Mouse (Mus musculus) embryonic stem cell, embryonic (primary cell): ENCODE results near the gene Ly6g6e.

ENCODE experiments used
- CTCF ChIA-PET, 4 experiments: fragments of 300-600 bp in 2 of 4; fragments of 350-600 bp in 2 of 4; sonication (Branson Sonifier 250); formaldehyde crosslinking; loops; one replicate each; lab custom pipeline; 2022; ENCODE audit warnings: inconsistent platforms in 2 of 4; lab: Charles Lee
- POLR2A ChIA-PET, 4 experiments: fragments of 300-600 bp in 2 of 4; fragments of 350-600 bp in 2 of 4; sonication (Branson Sonifier 250); formaldehyde crosslinking; loops; one replicate each; lab custom pipeline; 2022; ENCODE audit warnings: antibody characterized with exemption in 4 of 4, inconsistent platforms in 1 of 4; lab: Charles Lee

The Ly6g6e gene

GRCm38 (mm10) chr17:35077786-35078233 lies 1.1 kb downstream of the Ly6g6e start, which contains the start of gene Ly6g6d:
Gene Ly6g6d (minus strand): TSS chr17:35078065.
- CTCF ChIA-PET = interaction anchor here in 2 of 4 experiments (0.6 to 3.0 kb wide), 4 partner anchors 11 to 431 kb away, joined by 4 to 13 read pairs (median 8); partner anchors contain the start of genes Abhd16a (in 1 of the 2) and Atf6b (in 1 of the 2)

GRCm38 (mm10) chr17:35079778-35080177 lies 3.1 kb downstream of the Ly6g6e start:
- POLR2A ChIA-PET = interaction anchor here in 3 of 4 experiments (0.6 to 2.5 kb wide), 12 partner anchors 8 to 199 kb away, joined by 3 to 10 read pairs (median 4); partner anchors contain the start of gene Ddah2 (in 2 of the 3)
- CTCF ChIA-PET = interaction anchor here (0.6 to 1.9 kb wide), 6 partner anchors 9 to 274 kb away, joined by 3 to 6 read pairs (median 6); partner anchors contain the start of genes Abhd16a (in 1 of the 4), Ddah2 (in 1 of the 4) and Msh5 (in 1 of the 4)

More at GRCm38 (mm10) chr17:35077786-35078233, 1.1 kb downstream of the Ly6g6e start, which contains the start of gene Ly6g6d:
- POLR2A ChIA-PET = interaction anchor here in 3 of 4 experiments (0.5 to 3.0 kb wide), 32 partner anchors 8 to 127 kb away, joined by 3 to 25 read pairs (median 5); partner anchors contain the start of genes Ddah2 (in 3 of the 3), Ly6g6f (in 3 of the 3), Abhd16a (in 2 of the 3) and Msh5 (in 2 of the 3)

GRCm38 (mm10) chr17:35080248-35080647 lies 3.5 kb downstream of the Ly6g6e start:
- CTCF ChIA-PET = interaction anchor here in 3 of 4 experiments (0.6 to 1.9 kb wide), 6 partner anchors 8 to 174 kb away, joined by 3 to 6 read pairs (median 4); partner anchors contain the start of genes Abhd16a (in 1 of the 3) and Ddah2 (in 1 of the 3)
- POLR2A ChIA-PET = interaction anchor here in 3 of 4 experiments (0.8 to 2.5 kb wide), 7 partner anchors 9 to 128 kb away, joined by 3 to 10 read pairs (median 5); partner anchors contain the start of gene Ddah2 (in 2 of the 3)

GRCm38 (mm10) chr17:35080710-35081109 lies 4.0 kb downstream of the Ly6g6e start:
- CTCF ChIA-PET = interaction anchor here in 1 of 4 experiments (0.6 to 1.1 kb wide), 3 partner anchors 9 to 164 kb away, joined by 3 to 4 read pairs (median 3); no protein-coding TSS in a partner anchor

DNA sequence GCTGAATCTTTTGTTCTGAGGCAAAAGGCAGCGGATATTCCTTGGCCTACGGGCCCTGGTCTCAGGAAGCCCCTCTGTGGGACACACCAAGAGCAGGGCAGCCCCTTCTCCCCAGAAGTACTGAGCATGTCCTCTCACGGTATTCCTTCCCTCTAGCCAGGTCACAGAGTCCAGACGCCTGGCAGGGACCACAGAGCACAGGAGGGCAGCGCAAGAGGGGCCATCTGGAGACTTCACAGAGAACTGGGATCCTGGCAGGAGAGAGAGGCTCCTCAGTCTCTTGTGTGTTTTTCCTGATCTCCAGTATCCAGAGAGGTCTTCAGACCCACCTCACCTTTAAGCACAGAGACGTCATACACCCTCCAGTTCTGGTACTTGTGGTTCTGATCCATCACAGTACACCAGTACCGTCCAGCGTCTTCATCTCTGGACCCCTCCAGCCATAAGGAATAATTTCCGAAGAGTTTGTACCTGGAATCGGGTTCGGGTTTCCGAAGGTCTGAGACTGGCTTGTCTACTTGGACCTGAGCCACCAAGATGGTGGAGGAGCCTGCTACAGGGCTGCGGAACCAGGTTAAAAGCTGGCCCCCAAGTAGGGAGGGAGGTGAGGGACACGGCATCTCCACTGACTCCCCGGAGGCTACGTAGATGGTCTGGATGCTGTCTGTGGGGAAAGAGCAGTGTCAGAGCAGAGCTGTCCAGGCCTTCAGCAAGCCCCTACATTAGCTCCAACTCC lies 6.3 kb downstream of the Ly6g6e start:
- CTCF ChIA-PET = interaction anchor here in 2 of 4 experiments (0.5 to 1.6 kb wide), 4 partner anchors 14 to 810 kb away, joined by 3 to 6 read pairs (median 4); no protein-coding TSS in a partner anchor
- POLR2A ChIA-PET = interaction anchor here in 3 of 4 experiments (0.7 to 1.5 kb wide), 5 partner anchors 11 to 158 kb away, joined by 3 to 4 read pairs (median 4); partner anchors contain the start of gene Ddx39b (in 1 of the 3)

More at GRCm38 (mm10) chr17:35080710-35081109, 4.0 kb downstream of the Ly6g6e start:
- POLR2A ChIA-PET = interaction anchor here in 2 of 4 experiments (1.2 to 2.1 kb wide), 4 partner anchors 9 to 128 kb away, joined by 4 to 7 read pairs (median 5); partner anchors contain the start of gene Ddah2 (in 1 of the 2)

GRCm38 (mm10) chr17:35083929-35084497 lies 7.3 kb downstream of the Ly6g6e start:
- ChIA-PET POLR2A (interaction anchor here in 3 of 4 experiments (0.7 to 2.1 kb wide), 7 partner anchors 10 to 170 kb away, joined by 3 to 5 read pairs (median 4); partner anchors contain the start of genes Ddx39b (in 1 of the 3) and Msh5 (in 1 of the 3)), CTCF (interaction anchor here in 2 of 4 experiments (0.6 to 1.6 kb wide), 3 partner anchors 13 to 402 kb away, joined by 3 to 6 read pairs (median 3); no protein-coding TSS in a partner anchor)

DNA sequence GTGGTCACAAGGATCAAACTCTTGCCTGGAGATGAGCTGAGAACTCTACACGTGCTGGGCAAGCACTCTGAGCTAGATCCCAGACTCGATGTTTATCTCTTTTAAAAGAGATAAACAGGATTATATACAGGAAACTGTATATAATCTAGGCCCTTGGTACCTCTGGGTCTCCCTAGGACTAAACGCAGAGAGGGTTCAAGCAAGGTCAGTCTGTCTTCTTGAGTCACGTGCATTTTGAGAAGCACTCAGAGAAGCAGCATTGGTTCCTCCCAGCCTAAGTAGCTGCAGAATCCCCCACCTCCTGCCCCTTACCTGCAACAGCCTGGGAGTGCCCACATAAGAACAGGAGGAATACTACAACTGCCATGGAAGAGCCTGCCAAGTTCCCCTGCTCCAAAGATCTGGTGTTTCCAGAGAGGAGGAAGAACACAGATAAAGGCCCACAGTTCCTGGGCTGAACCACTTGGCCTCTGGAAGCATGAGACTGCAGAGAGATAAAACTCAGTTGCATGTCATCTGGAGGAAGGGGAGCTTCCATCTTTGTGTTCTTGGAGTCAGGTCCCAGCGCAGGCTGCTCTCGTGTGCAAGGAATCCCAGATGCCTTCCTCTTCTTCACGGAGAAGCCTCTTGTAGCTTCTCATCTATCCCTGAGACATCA lies 8.6 kb downstream of the Ly6g6e start, which contains the start of gene Ly6g6f:
TSS of gene Ly6g6f (minus strand) at position 403 of the 658 bp plus-strand sequence.
- CTCF ChIA-PET = interaction anchor here in 2 of 4 experiments (0.6 to 4.7 kb wide), 4 partner anchors 12 to 682 kb away, joined by 3 to 28 read pairs (median 4); no protein-coding TSS in a partner anchor
- POLR2A ChIA-PET = interaction anchor here in 3 of 4 experiments (0.6 to 2.4 kb wide), 17 partner anchors 8 to 203 kb away, joined by 3 to 14 read pairs (median 3); partner anchors contain the start of genes Ly6g6e (in 2 of the 3), Ddx39b (in 1 of the 3), Gm20547 (in 1 of the 3) and Gpank1 (in 1 of the 3)

- CTCF ChIA-PET = interaction anchor here (0.6 to 4.7 kb wide), 32 partner anchors 8 to 1100 kb away, joined by 3 to 28 read pairs (median 4); partner anchors contain the start of genes Ddah2 (in 2 of the 4), Ehmt2 (in 1 of the 4), Ly6g6d (in 1 of the 4) and Ly6g6e (in 1 of the 4)
- POLR2A ChIA-PET = interaction anchor here in 3 of 4 experiments (0.6 to 3.1 kb wide), 28 partner anchors 9 to 484 kb away, joined by 3 to 11 read pairs (median 4); partner anchors contain the start of genes Ly6g6e (in 2 of the 3), Agpat1 (in 1 of the 3), Ddah2 (in 1 of the 3) and Msh5 (in 1 of the 3)
Observed at GRCm38 (mm10) chr17:35088151-35088550, 11.4 kb downstream of the Ly6g6e start.

GRCm38 (mm10) chr17:35088825-35089644 lies 12.3 kb downstream of the Ly6g6e start, which contains the start of gene Abhd16a:
Gene Abhd16a (plus strand): TSS chr17:35089263.
- ChIA-PET CTCF (interaction anchor here (0.6 to 4.7 kb wide), 32 partner anchors 9 to 952 kb away, joined by 3 to 28 read pairs (median 4); partner anchors contain the start of genes Ddah2 (in 2 of the 4), Ehmt2 (in 1 of the 4), Ly6g6d (in 1 of the 4) and Ly6g6e (in 1 of the 4)), POLR2A (interaction anchor here (0.6 to 3.1 kb wide), 31 partner anchors 8 to 217 kb away, joined by 3 to 11 read pairs (median 3); partner anchors contain the start of genes Csnk2b (in 2 of the 4), Gpank1 (in 2 of the 4), D17H6S53E (in 1 of the 4) and Ddah2 (in 1 of the 4))

DNA sequence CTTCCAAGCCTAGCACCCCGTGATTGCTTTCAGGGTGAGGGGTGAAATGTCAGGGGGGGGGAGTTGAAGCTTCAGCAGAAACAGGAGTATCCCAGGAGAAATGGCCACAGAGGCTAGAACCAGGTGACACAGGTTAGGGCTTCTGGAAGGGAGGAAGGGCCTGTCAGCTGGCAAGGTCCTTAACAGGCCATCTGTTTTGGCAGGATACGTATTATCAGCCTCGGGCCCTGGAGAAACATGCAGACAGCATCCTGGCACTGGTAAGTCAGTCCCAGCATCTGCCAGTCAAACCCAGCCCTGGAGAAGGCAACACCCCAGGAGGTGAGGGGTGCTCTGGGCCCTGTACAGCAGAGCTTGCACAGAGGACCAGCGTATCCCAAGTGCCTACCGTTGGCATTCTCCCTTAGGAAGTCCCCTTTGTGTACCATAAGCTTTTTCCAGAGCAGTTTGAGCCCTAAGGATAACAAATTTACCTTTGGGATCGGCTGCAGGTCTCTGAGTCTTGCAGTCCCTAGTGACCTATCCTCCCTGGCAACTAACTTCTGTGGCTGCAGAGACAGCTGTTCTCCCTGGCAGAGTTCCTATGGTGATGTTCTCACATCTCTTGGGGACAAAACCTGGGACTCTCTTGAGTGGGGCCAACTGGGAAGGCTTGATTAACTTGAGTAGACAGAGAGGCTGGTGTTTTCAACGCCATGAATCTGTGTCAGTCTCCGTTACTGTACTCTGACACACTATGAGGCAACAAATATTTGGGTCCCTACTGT lies 13.6 kb downstream of the Ly6g6e start:
- POLR2A ChIA-PET = interaction anchor here in 1 of 4 experiments (0.6 to 3.1 kb wide), 4 partner anchors 10 to 64 kb away, joined by 3 to 11 read pairs (median 4); partner anchors contain the start of genes Csnk2b, Gpank1 and Ly6g6e
- CTCF ChIA-PET = interaction anchor here in 2 of 4 experiments (0.7 to 1.1 kb wide), 2 partner anchors 78 to 79 kb away, joined by 3 read pairs; no protein-coding TSS in a partner anchor

- CTCF ChIA-PET = interaction anchor here in 2 of 4 experiments (0.6 to 1.0 kb wide), 2 partner anchors 76 kb away, joined by 3 read pairs; no protein-coding TSS in a partner anchor
- POLR2A ChIA-PET = interaction anchor here in 2 of 4 experiments (0.5 to 1.5 kb wide), 3 partner anchors 14 to 140 kb away, joined by 3 read pairs; no protein-coding TSS in a partner anchor
Observed at GRCm38 (mm10) chr17:35092403-35093198, 15.9 kb downstream of the Ly6g6e start.

GRCm38 (mm10) chr17:35094475-35095365 lies 18.0 kb downstream of the Ly6g6e start:
- ChIA-PET POLR2A (interaction anchor here in 3 of 4 experiments (0.7 to 1.6 kb wide), 8 partner anchors 11 to 143 kb away, joined by 3 to 4 read pairs (median 3); partner anchors contain the start of genes Csnk2b (in 1 of the 3), Ddah2 (in 1 of the 3), Gpank1 (in 1 of the 3) and Ly6g6e (in 1 of the 3)), CTCF (no interaction called here)
